Mouse (Mus musculus) heart, adult 18-20 months (tissue): ENCODE measurements at regions not wholly inside any gene's neighbourhood (a gene's known extent, or its start where the extent isn't known, plus 50 kb on each side); places are given as distances from the start of the nearest gene placed in this dataset.
A peak's percentile ranks its signal among the peaks of the same experiment; 100 is the strongest.

Source experiments
- DNase-seq, 2 experiments: peaks; one replicate each; pipeline ENCODE4 v3.0.0; 2021 to 2022; ENCODE audit warnings: mixed read lengths in 1 of 2

DNA sequence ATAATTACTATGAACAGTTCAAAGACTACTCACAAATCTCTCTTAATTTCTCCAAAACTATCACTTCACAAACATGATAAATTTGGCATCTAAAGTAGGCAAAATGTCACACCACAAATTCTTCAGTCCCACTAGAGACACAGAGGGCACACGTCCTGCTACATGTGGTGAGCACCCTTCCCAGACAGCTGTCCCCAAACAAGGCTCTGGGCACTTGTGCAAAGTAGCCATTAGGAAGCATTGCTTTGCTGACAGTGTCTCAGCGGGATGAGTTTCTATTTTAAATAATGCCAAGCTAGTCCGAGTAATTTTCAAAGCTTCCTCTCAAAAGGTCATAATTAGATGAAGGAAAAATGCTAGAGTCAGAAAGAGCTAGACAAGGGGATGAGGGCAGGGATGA is 169.1 kb upstream of the Fn1 start:
- DNase-seq: no peak

DNA sequence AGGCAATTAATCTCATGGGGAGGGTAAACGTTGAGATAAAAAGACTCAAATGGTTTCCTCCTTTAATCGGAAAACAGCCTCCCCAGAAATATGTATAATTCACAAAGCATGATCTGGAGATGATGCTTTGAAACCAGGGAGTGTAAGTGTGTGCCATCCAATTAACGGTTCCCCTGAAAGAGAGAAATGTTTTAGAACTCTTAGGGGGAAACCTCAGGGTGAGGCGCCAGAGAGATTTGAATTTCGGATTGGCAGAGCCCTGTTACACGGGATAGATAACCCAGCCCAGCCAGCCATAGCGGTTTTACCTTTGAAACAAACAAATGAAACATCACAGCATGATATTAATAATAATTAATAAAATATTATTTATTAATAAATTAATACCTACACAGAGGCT is 168.1 kb upstream of the Fn1 start:
- no peak for DNase-seq

GRCm38 (mm10) chr1:71816306-71816705 is 163.3 kb upstream of the Fn1 start:
- peak in 1 of 2 experiments; percentile 31 for DNase-seq

- DNase-seq: peak; percentile 20 to 24
These were observed 161.1 kb upstream of the Fn1 start for GRCm38 (mm10) chr1:71814141-71814540.

GRCm38 (mm10) chr1:71812171-71812695 is 159.2 kb upstream of the Fn1 start:
- no peak for DNase-seq

- peak in 1 of 2 experiments; percentile 17 for DNase-seq
These were observed 158.3 kb upstream of the Fn1 start for GRCm38 (mm10) chr1:71811196-71811788.

DNA sequence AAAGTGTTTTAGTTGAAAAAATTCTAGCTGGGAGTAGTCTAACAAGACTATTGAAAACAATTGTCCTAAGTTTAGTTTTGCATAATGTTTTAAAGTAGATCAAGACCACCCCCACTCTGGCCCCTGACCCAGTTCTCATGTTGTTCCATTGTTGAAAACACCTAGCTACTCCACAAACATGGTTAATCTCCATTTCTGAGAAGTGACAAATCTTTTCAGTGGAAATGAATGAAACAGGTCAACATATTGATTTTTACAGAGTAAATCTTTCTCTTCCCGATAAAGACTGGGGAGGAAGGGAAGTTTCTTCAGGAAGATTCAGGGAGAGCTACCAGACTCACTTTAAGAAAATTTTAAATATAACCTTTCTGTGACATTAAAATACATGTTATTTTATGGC is 155.0 kb upstream of the Fn1 start:
- DNase-seq: no peak

- peak; percentile 50 to 53 for DNase-seq
These were observed 154.6 kb upstream of the Fn1 start for GRCm38 (mm10) chr1:71807586-71807985.

GRCm38 (mm10) chr1:71801283-71802066 is 148.5 kb upstream of the Fn1 start:
- DNase-seq: no peak

GRCm38 (mm10) chr1:71800581-71800980 is 147.6 kb upstream of the Fn1 start:
- no peak for DNase-seq

DNA sequence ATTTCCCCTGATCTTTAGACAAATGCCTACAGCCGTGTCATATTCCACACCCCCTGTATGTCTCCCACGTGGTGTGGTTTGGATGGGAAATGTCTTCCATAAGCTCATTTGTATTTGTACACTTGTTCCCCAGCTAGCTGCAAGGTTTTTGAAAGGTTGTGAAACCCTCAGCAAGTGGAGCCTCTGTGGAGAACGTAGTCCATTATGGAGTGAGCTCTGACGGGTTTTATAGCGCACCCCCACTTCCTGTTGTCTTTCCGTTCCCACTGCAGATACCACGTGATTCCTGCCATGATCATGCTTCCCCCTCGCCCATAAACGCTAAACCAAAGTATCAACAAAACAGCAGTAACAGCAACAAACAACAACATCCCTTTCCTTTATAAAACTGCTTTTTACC is 145.6 kb upstream of the Fn1 start:
- DNase-seq: no peak

- DNase-seq: no peak
These were observed 135.4 kb upstream of the Fn1 start for GRCm38 (mm10) chr1:71788408-71788807.

GRCm38 (mm10) chr1:71784880-71785279 is 131.9 kb upstream of the Fn1 start:
- no peak for DNase-seq

GRCm38 (mm10) chr1:71778292-71778691 is 125.3 kb upstream of the Fn1 start:
- DNase-seq: no peak

- DNase-seq: no peak
These were observed 123.0 kb upstream of the Fn1 start for GRCm38 (mm10) chr1:71775865-71776501.

- no peak for DNase-seq
These were observed 119.5 kb upstream of the Fn1 start for GRCm38 (mm10) chr1:71772526-71772925.

- no peak for DNase-seq
These were observed 118.8 kb upstream of the Fn1 start for GRCm38 (mm10) chr1:71771798-71772197.

DNA sequence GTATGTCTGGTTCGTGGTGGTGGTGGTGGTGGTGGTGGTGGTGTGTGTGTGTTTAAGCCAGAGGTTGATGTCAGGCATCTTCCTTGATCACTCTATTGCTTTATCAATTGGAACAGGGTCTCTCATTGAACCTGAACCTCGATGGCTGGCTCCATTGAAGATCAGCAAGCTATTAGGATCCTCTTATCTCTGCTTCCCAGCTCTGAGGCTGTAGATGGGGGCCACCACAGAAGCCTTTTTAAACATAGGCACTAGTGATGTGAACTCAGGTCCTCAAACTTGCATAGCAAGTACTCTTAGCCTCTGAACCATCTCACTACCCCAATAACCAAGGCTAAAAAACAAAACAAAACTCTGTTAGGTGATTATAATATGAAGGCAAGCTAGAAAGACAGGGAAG is 116.6 kb upstream of the Fn1 start:
- DNase-seq: no peak

DNA sequence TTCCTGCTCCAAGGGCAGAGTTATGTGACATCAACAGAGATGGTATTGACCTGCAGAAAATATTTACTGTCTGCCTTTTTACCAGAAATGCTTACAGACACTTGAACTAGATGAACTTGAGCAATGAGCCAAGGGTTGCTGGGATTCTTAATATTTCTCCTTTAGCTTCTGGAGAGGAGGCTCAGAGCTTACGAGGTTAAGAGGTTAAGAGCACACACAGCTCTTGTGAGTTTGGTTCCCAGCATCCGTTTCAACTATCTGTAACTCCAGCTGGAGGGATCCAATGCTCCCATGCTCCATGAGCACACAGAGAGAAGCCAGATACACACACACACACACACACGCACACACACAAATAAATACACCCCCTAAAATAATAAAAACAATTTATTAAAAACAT is 114.7 kb upstream of the Fn1 start:
- peak in 1 of 2 experiments; percentile 2 for DNase-seq

GRCm38 (mm10) chr1:71767076-71767475 is 114.1 kb upstream of the Fn1 start:
- peak; percentile 21 to 48 for DNase-seq

DNA sequence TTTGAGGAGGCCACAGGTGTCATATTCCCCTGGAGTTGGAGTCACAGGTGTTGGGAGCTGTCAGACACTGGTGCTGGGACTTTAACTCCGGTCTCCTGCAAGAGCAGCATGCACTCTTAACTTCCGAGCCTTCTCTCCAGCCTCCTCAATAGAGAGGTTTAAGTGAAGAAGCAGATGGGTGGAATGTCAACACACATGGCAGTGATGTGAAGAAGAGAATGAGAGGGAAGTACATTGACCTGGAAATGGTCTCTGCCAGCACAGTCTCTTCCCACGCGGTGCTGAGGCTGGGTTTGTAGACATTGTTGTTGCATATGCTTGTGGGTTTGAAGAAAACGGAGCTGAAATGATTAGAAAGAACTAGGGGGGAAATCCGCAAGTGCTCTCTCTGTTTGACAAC is 112.0 kb upstream of the Fn1 start:
- no peak for DNase-seq

DNA sequence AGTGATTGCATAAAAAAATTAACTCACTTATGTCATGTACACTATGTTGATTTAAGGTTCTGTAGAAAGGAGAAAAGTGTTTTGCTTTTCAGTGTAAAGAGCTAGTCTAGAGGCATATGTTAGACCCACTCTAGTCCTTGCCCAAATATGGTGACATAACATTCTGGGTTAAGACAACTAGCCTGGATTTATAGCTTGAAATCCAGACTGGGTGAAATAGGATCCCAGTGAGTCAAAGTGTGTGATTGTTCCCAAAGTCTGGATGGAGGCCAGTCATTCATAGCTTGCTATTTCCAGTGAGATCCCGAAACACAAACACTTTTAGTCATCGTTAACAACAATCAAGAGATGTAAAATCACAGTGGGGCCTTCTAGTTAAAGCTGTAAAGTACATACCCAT is 110.5 kb upstream of the Fn1 start:
- peak in 1 of 2 experiments; percentile 13 for DNase-seq

DNA sequence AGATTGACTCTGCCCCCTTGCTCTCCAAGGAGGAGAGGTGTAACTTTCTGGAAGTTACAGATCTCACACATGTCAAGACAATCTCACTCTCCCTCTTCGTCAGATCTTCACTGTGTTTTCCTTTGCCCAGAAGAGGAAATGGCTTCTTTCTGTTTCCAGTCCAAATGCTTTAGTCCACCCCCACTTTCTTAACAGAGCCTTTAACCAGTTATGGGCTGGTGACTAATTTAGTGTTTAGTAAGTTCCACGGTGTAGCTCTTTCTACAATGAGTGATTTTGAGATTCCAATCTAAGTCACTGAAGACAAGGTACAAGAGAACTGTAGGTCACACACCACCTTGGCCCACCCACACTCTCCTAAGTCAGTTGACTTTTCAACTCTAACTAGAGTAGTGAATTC is 107.3 kb upstream of the Fn1 start:
- DNase-seq: no peak
